Mouse (Mus musculus) heart, embryonic 16.5 days (tissue): ENCODE data around the gene Kifc5b. TPM values are rescaled to one million over a fixed set of nuclear protein-coding genes. Genes with fewer than 3 reads are reported as not detected.
"Not testable (repeated sequence)": the region's sequence is repeated elsewhere in the genome, so short reads cannot be mapped to it uniquely, and the experiment has no call there.

Experiments
- ATAC-seq: fragments of 200-750 bp; cut with Nextera tagmentation; replicated peaks from 2 replicates; pipeline ENCODE4 v1.8.0; 2017; ENCODE audit warnings: moderate number of reproducible peaks; ENCODE audit not compliant: insufficient read depth, low FRiP score; ENCODE audit errors: extremely low read depth
- H3K27ac ChIP-seq: fragments of 300-500 bp; sonication (generic); 2 replicates; pipeline ENCODE4 v1.5.1; 2014; ENCODE audit warnings: mild to moderate bottlenecking, low read length, control low read depth, moderate library complexity
- H3K27me3 ChIP-seq: fragments of 300-500 bp; sonication (generic); 2 replicates; pipeline ENCODE4 v1.6.1; 2014; ENCODE audit warnings: low read length, mixed read lengths; ENCODE audit not compliant: control insufficient read depth, insufficient read depth
- H3K36me3 ChIP-seq: fragments of 300-500 bp; sonication (generic); 2 replicates; pipeline ENCODE4 v1.6.1; 2014; ENCODE audit not compliant: control insufficient read depth, insufficient read depth
- H3K4me1 ChIP-seq: fragments of 300-500 bp; sonication (generic); 2 replicates; pipeline ENCODE4 v1.6.1; 2014; ENCODE audit warnings: low read length, mixed read lengths; ENCODE audit not compliant: control insufficient read depth, insufficient read depth
- H3K4me2 ChIP-seq: fragments of 300-500 bp; sonication (generic); 2 replicates; pipeline ENCODE4 v1.6.1; 2014; ENCODE audit warnings: low read depth, mild to moderate bottlenecking, control low read depth, low read length
- H3K4me3 ChIP-seq: fragments of 300-500 bp; sonication (generic); 2 replicates; pipeline ENCODE4 v1.5.1; 2014; ENCODE audit warnings: mild to moderate bottlenecking, control low read depth, low read length
- H3K9ac ChIP-seq: fragments of 300-500 bp; sonication (generic); 2 replicates; pipeline ENCODE4 v1.6.1; 2014; ENCODE audit warnings: low read length, control low read depth
- H3K9me3 ChIP-seq: fragments of 300-500 bp; sonication (generic); replicated peaks from 2 replicates; pipeline ENCODE4 v1.6.1; 2016; ENCODE audit warnings: low read length; ENCODE audit not compliant: control insufficient read depth
- WGBS: fragments of 180-500 bp; shearing (Covaris S2); extraction: QIAGEN DNeasy Blood & Tissue Kit; methylation state at CpG from one replicate; pipeline ENCODE4 v1.1.7; 2014; 5-methylcytosine and 5-hydroxymethylcytosine counted together
- polyA plus RNA-seq: library from polyadenylated mRNA; unstranded; fragments of >200 nt; fragmentation: Nextera tagmentation; extraction: Ambion mirVana; gene quantifications from 2 replicates; pipeline ENCODE4 v1.2.1, GENCODE M21; 2015

The Kifc5b gene
- polyA plus RNA-seq, 1 experiment from 2014 or later: 6.9 TPM

- peaks cover 2% of the 10 kb centered on the region; the same call in 1 of the 2 replicates for H3K9me3 ChIP-seq
- H3K9ac ChIP-seq: no peak overlapping the region
- ATAC-seq: no peak
- H3K27ac ChIP-seq: no peak overlapping the region
- no peaks in the 10 kb centered on the region for H3K36me3 ChIP-seq
- no peak overlapping the region for H3K4me3 ChIP-seq
- H3K27me3 ChIP-seq: no peaks in the 10 kb centered on the region
- 44% methylated on average over 5 of the region's 5 CpGs for WGBS
- H3K4me2 ChIP-seq: no peak overlapping the region
- H3K4me1 ChIP-seq: no peaks in the 10 kb centered on the region; the same call in 1 of the 2 replicates
Measured at GRCm38 (mm10) chr17:26904320-26904719, 12.6 kb upstream of the Kifc5b start.

DNA sequence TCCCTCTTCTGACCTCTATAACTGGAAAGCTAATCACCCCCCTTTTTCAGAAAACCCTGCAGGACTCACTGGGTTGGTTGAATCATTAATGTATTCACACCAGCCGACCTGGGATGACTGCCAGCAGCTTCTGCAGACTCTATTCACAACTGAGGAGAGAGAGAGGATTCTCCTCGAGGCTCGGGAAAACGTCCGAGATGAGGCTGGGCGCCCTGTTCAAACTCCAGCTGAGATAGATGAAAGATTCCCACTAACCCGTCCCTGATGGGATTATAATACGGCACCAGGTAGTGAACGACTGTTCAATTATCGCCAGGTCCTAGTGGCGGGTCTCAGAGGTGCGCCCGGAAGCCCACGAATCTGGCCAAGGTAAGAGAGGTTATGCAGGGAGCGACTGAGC is 9.4 kb upstream of the Kifc5b start:
- not testable (repeated sequence) for H3K4me2 ChIP-seq, H3K27me3 ChIP-seq, H3K9me3 ChIP-seq, H3K9ac ChIP-seq, H3K27ac ChIP-seq, H3K4me1 ChIP-seq, H3K4me3 ChIP-seq, ATAC-seq, H3K36me3 ChIP-seq
- WGBS: 86% methylated on average over 15 of the region's 15 CpGs

DNA sequence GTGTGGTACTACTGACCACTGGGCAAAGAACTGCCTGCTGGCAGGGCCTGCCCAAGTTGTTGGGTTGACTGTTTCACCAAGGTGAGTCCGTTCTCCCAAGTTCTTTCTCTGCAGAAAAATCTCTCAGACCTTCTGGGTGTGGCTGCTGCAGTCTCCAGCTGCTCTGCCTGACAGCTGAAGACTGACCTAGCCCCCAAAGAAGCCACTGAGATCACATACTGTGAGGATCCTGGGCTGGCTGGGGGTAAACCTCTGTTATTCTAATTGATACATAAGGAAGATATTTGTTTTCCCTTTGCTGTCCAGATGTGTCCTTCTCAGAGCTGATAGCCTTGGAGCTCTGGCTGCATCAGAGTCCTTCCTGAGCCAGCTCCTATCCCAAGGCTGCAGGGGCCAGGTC is 1.6 kb upstream of the Kifc5b start:
- no peaks in the 10 kb centered on the region for H3K9me3 ChIP-seq
- ATAC-seq: no peak
- H3K4me2 ChIP-seq: no peak overlapping the region

DNA sequence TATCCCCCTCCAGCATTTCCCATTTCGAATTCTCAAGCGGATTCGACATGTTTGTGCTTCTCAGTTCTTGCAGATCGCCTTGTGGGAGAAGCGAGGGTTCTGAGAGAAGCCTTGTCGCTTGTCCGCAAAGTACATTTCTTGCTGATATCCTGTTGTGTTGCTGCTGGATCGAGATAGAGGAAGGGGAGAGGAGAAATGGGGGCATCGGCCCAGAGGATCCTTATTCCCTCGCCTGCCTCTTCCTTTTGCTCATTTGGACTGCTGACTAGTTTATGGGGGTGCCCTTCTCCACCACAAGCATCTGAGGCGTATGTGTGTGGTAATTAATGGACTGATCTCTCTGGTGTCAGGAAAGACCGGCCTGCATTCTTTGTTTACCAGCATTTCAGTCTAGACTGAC is 669 bp downstream of the Kifc5b start:
- not testable (repeated sequence) for H3K27ac ChIP-seq, ATAC-seq, H3K27me3 ChIP-seq, H3K9me3 ChIP-seq, H3K36me3 ChIP-seq, H3K4me1 ChIP-seq
- peak overlapping the region; percentile 83 for H3K4me3 ChIP-seq
- WGBS: 0% methylated on average over 12 of the region's 12 CpGs
- H3K9ac ChIP-seq: peak overlapping the region; percentile 81
- H3K4me2 ChIP-seq: peak overlapping the region; percentile 72

More for the DNA sequence above, 1.6 kb upstream of the Kifc5b start:
- Histone ChIP-seq H3K4me1 (peaks cover 6% of the 10 kb centered on the region; the same call in 1 of the 2 replicates), H3K36me3 (no peaks in the 10 kb centered on the region), H3K9ac (no peak overlapping the region), H3K27ac (no peak overlapping the region), H3K27me3 (no peaks in the 10 kb centered on the region), H3K4me3 (no peak overlapping the region)
- WGBS: 41% methylated on average over 1 of the region's 1 CpGs

GRCm38 (mm10) chr17:26918343-26918742 is 1.5 kb downstream of the Kifc5b start:
- 70% methylated on average over 2 of the region's 2 CpGs for WGBS
- H3K4me1 ChIP-seq: peaks cover 6% of the 10 kb centered on the region; the same call in 1 of the 2 replicates
- peak overlapping the region; percentile 72 for H3K4me2 ChIP-seq
- no peaks in the 10 kb centered on the region for H3K27me3 ChIP-seq
- H3K36me3 ChIP-seq: no peaks in the 10 kb centered on the region
- no peak for ATAC-seq
- no peaks in the 10 kb centered on the region for H3K9me3 ChIP-seq
- H3K9ac ChIP-seq: peak overlapping the region; percentile 38
- peak overlapping the region; percentile 83 for H3K4me3 ChIP-seq
- H3K27ac ChIP-seq: no peak overlapping the region

DNA sequence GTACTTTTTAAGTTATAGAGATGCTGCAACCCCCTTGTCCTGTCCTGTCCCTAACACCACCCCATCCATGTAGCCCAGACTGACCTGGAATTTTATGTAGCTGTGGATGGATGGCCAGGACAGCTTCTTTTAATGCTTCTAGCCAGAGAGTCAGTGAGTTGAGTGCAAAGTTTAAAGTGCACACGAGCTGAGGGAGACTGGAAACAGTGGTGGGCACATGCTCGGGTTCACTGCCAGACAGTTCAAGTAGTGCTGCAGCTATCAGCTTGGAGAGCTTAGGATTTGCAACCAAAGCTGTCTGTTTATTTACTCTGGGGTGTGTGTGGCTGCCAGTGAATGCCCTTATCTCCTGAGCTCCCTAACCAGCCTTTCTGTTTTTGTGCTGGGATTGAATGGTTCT is 2.6 kb downstream of the Kifc5b start:
- not testable (repeated sequence) for H3K27ac ChIP-seq, H3K27me3 ChIP-seq, H3K36me3 ChIP-seq, ATAC-seq, H3K4me1 ChIP-seq, H3K9ac ChIP-seq, H3K4me2 ChIP-seq, H3K9me3 ChIP-seq, H3K4me3 ChIP-seq
- WGBS: 49% methylated on average over 2 of the region's 2 CpGs

DNA sequence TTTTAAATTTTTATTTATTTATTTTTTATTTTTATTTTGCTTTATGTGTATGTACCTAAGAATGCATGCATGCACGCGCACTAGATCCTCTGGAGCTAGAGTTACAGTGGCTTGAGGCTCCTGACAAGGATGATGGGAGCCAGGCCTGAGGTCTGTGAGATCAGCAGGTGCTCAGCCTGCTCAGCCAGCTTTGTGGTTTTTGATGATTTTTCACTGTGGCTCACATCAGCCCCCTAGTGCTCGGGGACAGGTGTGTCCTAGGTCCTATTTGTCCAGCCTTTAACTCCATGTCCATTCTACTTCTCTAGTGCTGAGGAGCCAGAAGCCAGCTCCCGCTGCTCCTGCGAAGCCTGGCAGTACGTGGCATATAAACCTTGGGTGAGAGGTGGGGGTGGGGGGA is 5.5 kb downstream of the Kifc5b start:
- not testable (repeated sequence) for H3K4me2 ChIP-seq, H3K27me3 ChIP-seq, H3K36me3 ChIP-seq, H3K9ac ChIP-seq, ATAC-seq, H3K4me1 ChIP-seq, H3K27ac ChIP-seq, H3K9me3 ChIP-seq, H3K4me3 ChIP-seq
- 88% methylated on average over 5 of the region's 6 CpGs for WGBS

- ATAC-seq, H3K9ac ChIP-seq, H3K27me3 ChIP-seq, H3K4me3 ChIP-seq, H3K4me2 ChIP-seq, H3K4me1 ChIP-seq, H3K27ac ChIP-seq, H3K9me3 ChIP-seq: not testable (repeated sequence)
- 91% methylated on average over 9 of the region's 9 CpGs for WGBS
- peaks cover 11% of the 10 kb centered on the region for H3K36me3 ChIP-seq
Measured at GRCm38 (mm10) chr17:26925414-26925813, 8.5 kb downstream of the Kifc5b start.

GRCm38 (mm10) chr17:26931795-26932194 is 14.9 kb downstream of the Kifc5b start:
- WGBS: 67% methylated on average over 7 of the region's 7 CpGs
- H3K36me3 ChIP-seq: peaks cover 18% of the 10 kb centered on the region
- not testable (repeated sequence) for H3K4me3 ChIP-seq, H3K4me2 ChIP-seq, H3K9me3 ChIP-seq, ATAC-seq, H3K9ac ChIP-seq, H3K4me1 ChIP-seq, H3K27me3 ChIP-seq
- H3K27ac ChIP-seq: peak overlapping the region; percentile 23; the same call in 1 of the 2 replicates
